In genomic region chr4:105169093-105169571, GRCm38 (mm10) we compare ENCODE assay signal across 8 mouse cellular contexts. TPM values are rescaled to one million over a fixed set of nuclear protein-coding genes. Genes with fewer than 3 reads are reported as not detected.
DNase-seq lines count a peak whose midpoint lies in the region; ATAC-seq and TF ChIP-seq lines count a peak whose summit lies in the region.

No protein-coding gene starts in this region.

- no peak overlapping the region for H3K4me3 ChIP-seq in hindbrain, embryonic 14.5 days (replicated peaks; ENCODE audit: low read length)
- H3K4me3 ChIP-seq in midbrain, embryonic 12.5 days: no peak overlapping the region
- no peak overlapping the region for H3K4me3 ChIP-seq in intestine, embryonic 15.5 days (replicated peaks)

- peak; percentile 46 for DNase-seq in embryo, embryonic 11 days
- DNase-seq in embryo, embryonic 9.5 days (ENCODE audit: extremely low spot score): no peak
- DNase-seq in brain, embryonic 14.5 days (ENCODE audit: low read depth): peak; percentile 69
- DNase-seq in hindbrain, embryonic 14.5 days (ENCODE audit: low spot score): no peak
- no peak for DNase-seq in adrenal gland, postnatal 4 days (ENCODE audit: low spot score in 2 of 2)
- DNase-seq in cerebellum, postnatal 36 days: no peak

- no peaks in the 10 kb centered on the region for H3K36me3 ChIP-seq in hindbrain, embryonic 14.5 days (replicated peaks; ENCODE audit: control insufficient read depth, insufficient read depth)
- 0 out of 2 replicates have a peak, but pooled peaks cover under 1% of the 10 kb centered on the region for H3K36me3 ChIP-seq in midbrain, embryonic 12.5 days
- no peaks in the 10 kb centered on the region for H3K36me3 ChIP-seq in intestine, embryonic 15.5 days

- no peak for ATAC-seq in hindbrain, embryonic 14.5 days (ENCODE audit: low FRiP score)
- no peak for ATAC-seq in midbrain, embryonic 12.5 days (ENCODE audit: low FRiP score, low read depth)
- ATAC-seq in intestine, embryonic 15.5 days: no peak

- H3K9me3 ChIP-seq in hindbrain, embryonic 14.5 days (ENCODE audit: control insufficient read depth, low read length): no peaks in the 10 kb centered on the region
- H3K9me3 ChIP-seq in midbrain, embryonic 12.5 days: no peaks in the 10 kb centered on the region
- no peaks in the 10 kb centered on the region for H3K9me3 ChIP-seq in intestine, embryonic 15.5 days

- H3K4me1 ChIP-seq in hindbrain, embryonic 14.5 days (replicated peaks; ENCODE audit: control insufficient read depth, insufficient read depth, low read length): peaks cover 39% of the 10 kb centered on the region
- H3K4me1 ChIP-seq in midbrain, embryonic 12.5 days: peaks cover 56% of the 10 kb centered on the region
- H3K4me1 ChIP-seq in intestine, embryonic 15.5 days (replicated peaks): 0 out of 2 replicates have a peak, but pooled peaks cover 3% of the 10 kb centered on the region

- no peaks in the 10 kb centered on the region for H3K27me3 ChIP-seq in hindbrain, embryonic 14.5 days (ENCODE audit: control insufficient read depth, insufficient read depth, low read length)
- H3K27me3 ChIP-seq in midbrain, embryonic 12.5 days: no peaks in the 10 kb centered on the region
- H3K27me3 ChIP-seq in intestine, embryonic 15.5 days (replicated peaks): no peaks in the 10 kb centered on the region

- peak overlapping the region; percentile 87 for H3K27ac ChIP-seq in hindbrain, embryonic 14.5 days
- H3K27ac ChIP-seq in midbrain, embryonic 12.5 days (replicated peaks): peak overlapping the region; percentile 93
- H3K27ac ChIP-seq in intestine, embryonic 15.5 days: no peak overlapping the region

- WGBS in hindbrain, embryonic 14.5 days: 19% methylated on average over 7 of the region's 7 CpGs
- WGBS in midbrain, embryonic 12.5 days: 28% methylated on average over 7 of the region's 7 CpGs
- WGBS in intestine, embryonic 15.5 days: 64% methylated on average over 7 of the region's 7 CpGs

- TF ChIP-seq CTCF in brain, embryonic 14.5 days (IDR thresholded peaks at IDR 0.05; ENCODE audit: borderline replicate concordance, extremely low read depth, insufficient read depth, insufficient read length): no peak

- peak overlapping the region; percentile 39 for H3K4me2 ChIP-seq in hindbrain, embryonic 14.5 days (replicated peaks)
- H3K4me2 ChIP-seq in midbrain, embryonic 12.5 days (replicated peaks): peak overlapping the region; percentile 39
- H3K4me2 ChIP-seq in intestine, embryonic 15.5 days (replicated peaks): no peak overlapping the region

- H3K9ac ChIP-seq in hindbrain, embryonic 14.5 days: no peak overlapping the region
- H3K9ac ChIP-seq in midbrain, embryonic 12.5 days (replicated peaks): no peak overlapping the region
- H3K9ac ChIP-seq in intestine, embryonic 15.5 days: no peak overlapping the region

- TF ChIP-seq POLR2A in brain, embryonic 14.5 days (IDR thresholded peaks at IDR 0.05; ENCODE audit: borderline replicate concordance, extremely low read depth, insufficient read depth, insufficient read length, poor library complexity, severe bottlenecking): no peak

RNA-seq across cellular contexts. Expression of gene Plpp3, which starts 12.0 kb away (rescaled TPM):
- 58.9 and 61.5 TPM in 2 replicates for polyA plus RNA-seq in brain, embryonic 14.5 days (2012; rRNA removed)
- polyA plus RNA-seq in hindbrain, embryonic 14.5 days (2014; fragmentation: Nextera tagmentation; extraction: Ambion mirVana): 68.6 and 69.9 TPM in 2 replicates
- polyA plus RNA-seq in midbrain, embryonic 12.5 days (2016; fragmentation: Nextera tagmentation; extraction: Ambion mirVana): 57.7 and 66.4 TPM in 2 replicates
- 100 to 1,000 TPM; 231 to 252 TPM for total RNA-seq in adrenal gland, postnatal 4 days (2021)
- 41.2 and 42.0 TPM in 2 replicates for polyA plus RNA-seq in intestine, embryonic 15.5 days (2015; fragmentation: Nextera tagmentation; extraction: Ambion mirVana)

RNA-seq across cellular contexts. Expression of gene Prkaa2, which starts 59.4 kb away (rescaled TPM):
- polyA plus RNA-seq in brain, embryonic 14.5 days (2012; rRNA removed): 8.5 and 11.8 TPM in 2 replicates
- polyA plus RNA-seq in hindbrain, embryonic 14.5 days (2014; fragmentation: Nextera tagmentation; extraction: Ambion mirVana): 18.4 and 20.2 TPM in 2 replicates
- polyA plus RNA-seq in midbrain, embryonic 12.5 days (2016; fragmentation: Nextera tagmentation; extraction: Ambion mirVana): 6.2 TPM in 2 replicates
- 1 to 10 TPM; 5.9 to 7.7 TPM for total RNA-seq in adrenal gland, postnatal 4 days (2021)
- 4.6 and 5.4 TPM in 2 replicates for polyA plus RNA-seq in intestine, embryonic 15.5 days (2015; fragmentation: Nextera tagmentation; extraction: Ambion mirVana)

Comparison
In these comparisons a context has a peak if more than half of its experiments do, and no peak if none do; other contexts are left out.
1. DNase-seq: peak in embryo, embryonic 11 days (single experiment) and brain, embryonic 14.5 days (single experiment); none in embryo, embryonic 9.5 days (single experiment), hindbrain, embryonic 14.5 days (single experiment), adrenal gland, postnatal 4 days (0 of 2) and cerebellum, postnatal 36 days (0 of 2).